Mouse (Mus musculus) embryonic fibroblast, embryonic 13.5 days (primary cell): Measurements from ENCODE around the gene Ppp1r16b.

Experiments used
- CTCF ChIP-seq: IDR thresholded peaks from 2 replicates; pipeline ENCODE4 v1.5.1; 2011; ENCODE audit warnings: mild to moderate bottlenecking, control low read depth, low read length, moderate library complexity, borderline replicate concordance; ENCODE audit not compliant: insufficient read depth
- POLR2A ChIP-seq: IDR thresholded peaks from 2 replicates; pipeline ENCODE4 v1.6.1; 2011; ENCODE audit warnings: low read depth, mild to moderate bottlenecking, control low read depth, low read length, moderate library complexity

DNA sequence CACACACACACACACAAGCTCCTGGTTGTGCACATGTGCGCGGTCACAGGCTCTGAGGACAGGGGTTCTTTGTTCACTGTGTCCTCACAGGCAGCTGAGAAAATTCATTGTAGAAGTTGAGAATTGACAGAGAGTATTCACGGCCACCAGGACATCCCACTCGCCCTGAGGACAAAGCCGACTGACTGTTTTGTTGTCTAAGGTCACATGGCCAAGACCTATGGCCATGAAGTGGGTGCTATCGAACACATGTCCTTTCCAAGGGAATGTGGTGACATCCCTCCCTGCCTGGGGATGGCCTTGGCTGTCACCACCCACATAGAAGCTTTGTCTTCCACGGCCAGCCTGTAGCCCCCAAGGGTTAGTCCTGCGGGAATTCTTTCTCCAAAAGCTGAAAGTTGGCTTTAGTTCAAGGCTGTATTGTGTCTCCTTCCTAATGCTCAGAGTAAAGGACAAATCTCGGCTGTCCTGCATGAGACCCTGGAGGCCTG, 75.9 kb downstream of the Ppp1r16b start:
- no peak for TF ChIP-seq CTCF
- no peak for TF ChIP-seq POLR2A
